Mouse (Mus musculus): ENCODE results near the gene Caln1.

Gene Caln1

DNA sequence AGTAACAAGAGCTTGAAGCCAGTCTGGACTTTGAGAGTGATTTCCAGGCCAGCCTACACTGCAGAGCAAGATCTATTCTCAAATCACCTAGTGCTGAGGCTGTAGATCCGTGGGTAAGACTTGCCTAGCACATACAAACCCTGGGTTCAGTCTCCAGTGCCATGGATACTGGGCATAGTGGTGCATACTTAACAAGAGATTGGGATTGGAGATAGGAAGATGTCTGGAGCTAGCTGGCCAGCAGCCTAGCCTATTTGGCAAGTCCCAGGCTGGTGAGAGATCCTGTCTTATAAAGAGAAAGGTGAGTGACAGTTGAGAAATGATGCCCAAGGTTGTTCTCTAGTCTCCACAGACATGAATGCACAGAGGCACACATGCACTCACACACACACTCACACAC, 441.6 kb downstream of the Caln1 start:
- DNase-seq (ENCODE audit: low read depth, low spot score): no peak

DNA sequence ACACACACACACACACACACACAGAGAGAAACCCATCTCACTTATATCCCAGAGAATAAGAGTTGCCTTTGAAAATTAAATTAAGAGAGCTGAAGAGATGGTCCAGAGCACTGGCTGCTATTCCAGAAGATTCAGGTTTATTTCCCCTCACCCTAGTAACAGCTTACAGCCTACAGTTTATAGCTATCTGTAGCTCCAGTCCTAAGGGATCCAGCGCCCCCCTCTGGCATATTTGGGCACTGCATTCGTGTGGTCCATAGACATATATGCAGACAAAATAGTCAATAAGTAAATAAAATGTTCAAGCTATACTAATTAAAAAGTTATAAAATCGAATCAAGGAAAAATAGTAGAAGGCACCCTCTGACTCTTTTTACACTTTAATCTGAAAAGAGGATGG, 442.0 kb downstream of the Caln1 start:
- peak; percentile 19 for DNase-seq (ENCODE audit: low read depth, low spot score)

DNA sequence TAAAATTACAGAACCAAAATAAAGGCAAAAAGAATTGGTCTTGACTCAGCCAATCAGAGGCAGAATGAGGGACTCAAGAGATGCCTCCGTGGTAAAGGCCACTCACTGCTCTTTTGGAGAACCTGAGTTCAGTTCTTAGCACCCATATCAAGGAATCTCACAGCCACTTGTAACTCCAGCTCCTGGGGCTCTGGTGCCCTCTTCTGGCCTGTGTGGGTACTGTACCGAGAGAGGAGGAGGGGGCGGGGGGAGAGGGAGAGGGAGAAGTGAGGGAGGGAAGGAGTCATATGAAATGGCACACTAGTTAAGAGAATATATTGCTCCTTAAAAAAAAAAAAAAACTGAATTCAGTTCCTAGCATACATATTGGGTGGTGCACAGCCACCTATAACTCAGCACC, 442.7 kb downstream of the Caln1 start:
- no peak for DNase-seq (ENCODE audit: low read depth, low spot score)

DNA sequence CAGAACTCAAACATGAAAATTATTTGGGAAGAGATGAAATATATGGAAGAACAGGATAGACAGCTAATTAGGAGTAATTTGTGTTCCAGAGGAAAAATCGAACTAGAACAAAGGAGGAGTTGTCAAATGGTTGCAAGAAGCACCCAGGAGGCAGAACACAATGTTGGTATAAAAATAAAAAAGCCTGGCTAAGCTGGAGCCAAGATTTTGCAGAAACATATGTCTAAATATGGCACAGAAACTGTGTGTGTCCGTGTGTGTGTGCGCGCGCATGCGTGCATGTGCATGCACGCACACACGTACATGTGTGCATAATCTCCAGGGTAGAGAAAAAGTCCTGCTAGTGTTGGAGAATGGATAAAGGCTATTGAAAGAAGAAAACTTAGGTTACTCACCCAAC, 443.3 kb downstream of the Caln1 start:
- no peak for DNase-seq (ENCODE audit: low read depth, low spot score)

DNA sequence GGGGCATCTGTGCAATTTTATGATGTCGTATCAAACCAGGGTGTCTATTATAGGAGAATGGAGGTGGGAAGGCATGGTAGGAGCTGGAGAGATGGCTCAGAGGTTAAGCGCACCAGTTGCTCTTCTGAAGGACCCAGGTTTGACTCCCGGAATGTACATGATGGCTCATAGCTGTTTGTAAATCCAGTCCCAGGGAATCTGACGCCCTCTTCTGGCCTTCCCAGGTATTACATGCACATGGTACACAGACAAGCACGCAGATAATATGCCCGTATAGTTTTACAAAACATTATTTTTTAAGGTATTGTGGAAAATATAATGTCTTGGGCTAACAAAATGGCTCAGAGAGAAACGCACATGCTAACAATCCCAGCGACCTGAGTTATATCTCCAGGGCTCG, 443.8 kb downstream of the Caln1 start:
- DNase-seq (ENCODE audit: low read depth, low spot score): no peak

DNA sequence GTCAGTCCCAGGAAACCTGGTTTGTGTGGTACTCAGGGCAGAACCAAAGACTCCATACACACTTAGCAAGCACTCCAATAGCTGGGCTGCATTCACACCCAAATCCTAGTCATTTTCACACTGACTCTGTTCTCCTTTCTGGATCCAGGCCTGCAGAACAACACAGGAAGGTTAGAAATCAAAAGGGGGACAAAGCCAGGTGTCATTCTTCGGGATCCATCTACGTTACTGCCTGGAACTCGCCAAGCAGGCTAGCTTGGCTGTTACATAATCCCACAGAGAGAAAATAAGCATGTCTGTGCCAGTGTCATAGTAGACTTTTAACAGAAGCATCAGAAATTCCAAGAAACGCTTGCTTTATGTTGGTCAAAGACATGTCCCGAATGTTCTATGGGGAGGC, 446.1 kb downstream of the Caln1 start:
- DNase-seq (ENCODE audit: low read depth, low spot score): no peak

DNA sequence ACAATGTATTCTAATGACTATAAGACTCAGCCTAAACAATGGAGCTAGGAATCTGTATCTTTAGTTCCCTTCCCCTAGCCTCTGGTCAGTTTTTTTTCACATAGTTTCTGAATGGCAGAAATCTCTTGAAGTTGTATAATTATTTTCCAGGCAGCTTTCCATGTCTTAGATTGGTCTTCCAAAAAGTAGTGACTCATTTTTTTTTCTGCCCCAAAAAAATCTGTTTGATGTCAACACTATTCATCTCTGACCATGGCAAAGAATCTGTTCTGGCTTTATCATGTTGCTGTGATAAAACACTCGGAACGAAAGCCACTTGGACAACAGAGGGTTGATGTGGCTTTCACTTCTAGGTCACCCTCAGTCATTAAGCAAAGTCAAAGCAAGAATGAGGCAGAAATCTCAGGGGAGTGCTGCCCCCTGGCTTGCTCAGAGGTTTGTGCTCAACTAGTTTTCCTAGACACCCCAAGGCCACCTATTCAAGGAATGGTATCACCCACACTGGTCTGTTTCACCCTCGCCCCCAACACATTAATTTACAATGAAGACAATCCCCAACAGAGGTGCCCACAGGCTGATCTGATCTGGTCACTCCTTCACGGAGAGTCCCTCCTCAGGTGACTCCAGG, 450.9 kb downstream of the Caln1 start:
- DNase-seq (ENCODE audit: low read depth, low spot score): no peak

DNA sequence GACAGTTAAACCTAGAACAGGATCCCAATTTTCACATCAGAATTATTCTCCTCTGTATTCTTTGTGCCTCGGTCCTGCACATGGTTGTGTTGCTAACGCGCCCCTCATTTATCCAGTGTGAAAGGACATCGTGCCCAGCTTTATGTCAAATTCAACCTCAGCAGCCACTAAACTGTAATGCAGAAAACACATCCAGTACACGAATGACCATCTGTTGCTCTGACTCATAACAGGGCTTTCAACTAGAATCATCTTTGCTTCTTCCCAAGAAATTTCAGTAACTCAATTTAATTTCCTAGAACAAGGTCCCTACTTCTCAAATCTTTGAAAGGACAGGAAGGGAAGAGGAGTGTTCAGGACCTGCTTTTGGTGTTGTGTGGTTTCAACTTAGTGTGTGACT, 451.4 kb downstream of the Caln1 start:
- DNase-seq (ENCODE audit: low read depth, low spot score): no peak

DNA sequence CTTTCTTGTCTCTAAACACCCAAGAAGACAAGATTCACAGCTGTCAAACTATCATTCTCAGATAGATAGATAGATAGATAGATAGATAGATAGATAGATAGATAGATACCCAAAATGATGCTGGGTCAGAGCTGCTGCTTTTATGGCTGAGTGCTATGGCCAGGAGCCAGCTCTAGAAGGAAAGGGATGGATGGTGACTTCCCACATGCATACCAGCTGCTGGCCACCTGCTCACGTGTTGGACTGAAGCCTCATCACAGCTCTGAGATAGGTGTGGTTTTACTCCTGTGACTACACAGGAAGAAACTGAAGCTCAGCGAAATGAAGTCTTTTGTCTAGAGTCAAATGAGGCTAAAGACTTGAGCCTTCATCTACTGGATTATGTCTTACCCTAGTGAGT, 456.5 kb downstream of the Caln1 start:
- no peak for DNase-seq (ENCODE audit: low read depth, low spot score)

DNA sequence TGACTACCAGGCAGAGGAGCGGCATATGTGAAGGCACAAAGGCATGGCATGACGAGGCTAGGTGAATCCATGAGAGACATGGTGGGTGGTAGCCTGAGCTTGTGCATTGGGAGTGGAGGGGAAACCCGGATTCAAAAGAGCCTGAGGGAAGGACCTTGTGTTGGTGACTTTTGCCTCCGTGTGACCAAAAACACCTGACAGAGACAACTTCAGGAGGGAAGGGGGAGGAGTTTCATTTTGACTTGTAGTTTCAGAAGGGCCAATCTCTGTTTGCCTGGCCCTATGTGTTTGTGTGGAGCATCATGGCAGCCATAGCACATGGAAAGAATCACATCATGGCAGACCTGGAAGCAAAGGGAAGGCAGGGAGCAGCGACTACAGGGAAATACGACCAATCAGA, 479.3 kb downstream of the Caln1 start:
- DNase-seq (ENCODE audit: low read depth, low spot score): no peak

DNA sequence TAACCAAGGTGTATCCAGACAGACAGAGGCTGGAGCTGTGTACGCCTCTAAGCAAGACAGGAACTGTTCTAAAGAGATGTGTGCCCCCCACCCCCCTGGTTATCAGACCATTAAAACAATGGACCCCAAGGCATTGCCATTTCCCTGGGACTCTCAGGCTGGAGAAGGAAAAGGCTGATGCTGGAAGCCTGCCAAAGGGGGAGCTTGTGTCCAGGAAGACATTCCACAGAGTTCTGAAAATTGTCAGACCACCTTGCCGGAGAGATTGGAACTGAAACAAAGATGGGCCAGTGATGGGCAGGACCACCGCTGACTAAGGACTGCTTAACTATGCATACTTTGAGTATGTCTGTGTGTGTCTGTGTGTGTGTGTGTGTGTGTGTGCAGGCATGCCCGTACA, 480.4 kb downstream of the Caln1 start:
- no peak for DNase-seq (ENCODE audit: low read depth, low spot score)

DNA sequence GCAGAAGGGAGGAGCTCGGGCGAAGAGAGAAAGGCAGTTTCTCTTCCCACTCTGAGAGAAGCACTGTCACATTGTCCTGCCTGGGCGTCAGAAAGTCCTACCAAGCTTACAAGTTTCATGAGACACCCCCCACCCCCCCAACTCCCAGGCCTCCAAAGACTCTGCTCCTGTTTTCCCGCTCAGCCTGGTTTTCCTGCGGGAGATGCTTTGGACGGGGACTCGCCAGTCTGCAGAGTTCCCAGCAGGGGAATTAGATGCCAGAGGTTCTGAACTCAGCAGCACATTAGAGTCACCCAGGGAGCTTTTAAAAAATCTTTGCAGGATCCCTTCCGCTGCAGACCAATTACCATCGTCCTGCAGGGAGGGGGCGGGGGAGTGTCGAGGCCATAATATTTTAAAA, 482.9 kb downstream of the Caln1 start:
- DNase-seq (ENCODE audit: low read depth, low spot score): no peak

DNA sequence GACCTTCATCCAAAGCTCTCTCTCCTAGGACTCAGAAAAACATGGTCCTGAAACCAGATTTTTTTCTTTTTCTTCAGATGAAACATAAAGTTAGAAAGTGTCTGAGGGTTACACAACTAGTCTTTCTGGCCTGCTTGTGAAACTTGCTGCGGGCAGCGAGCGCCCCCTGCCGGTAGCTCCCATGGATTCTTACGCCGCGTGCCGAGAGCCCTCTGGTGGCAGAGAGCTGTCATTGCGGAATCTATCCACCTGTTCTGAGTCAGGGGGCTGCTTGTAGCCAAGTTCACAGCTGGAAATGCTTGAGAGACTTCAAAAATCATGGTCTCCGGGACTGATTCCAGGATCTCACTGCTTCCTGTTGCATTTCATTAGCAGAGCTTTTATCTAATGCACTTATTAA, 484.1 kb downstream of the Caln1 start:
- DNase-seq (ENCODE audit: low read depth, low spot score): peak; percentile 65

DNA sequence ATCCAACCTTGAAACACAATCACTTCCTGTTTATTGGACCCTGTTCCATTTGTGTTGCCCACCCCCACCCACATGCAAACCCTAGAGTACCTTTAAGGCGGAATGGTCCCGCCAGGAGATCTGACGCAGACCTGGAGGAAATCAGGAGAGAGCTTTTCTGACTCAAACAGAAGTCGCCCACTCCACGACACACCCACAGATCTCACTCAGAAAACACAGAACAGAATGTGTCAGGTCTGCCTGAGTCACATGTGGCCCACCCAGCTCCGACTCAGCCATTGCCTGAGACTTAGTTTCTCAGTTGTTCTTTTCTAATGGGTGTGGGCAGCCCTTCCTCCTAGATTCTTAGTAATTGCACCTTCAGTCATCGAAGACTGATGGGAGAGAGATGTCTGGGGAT, 485.2 kb downstream of the Caln1 start:
- DNase-seq (ENCODE audit: low read depth, low spot score): no peak

DNA sequence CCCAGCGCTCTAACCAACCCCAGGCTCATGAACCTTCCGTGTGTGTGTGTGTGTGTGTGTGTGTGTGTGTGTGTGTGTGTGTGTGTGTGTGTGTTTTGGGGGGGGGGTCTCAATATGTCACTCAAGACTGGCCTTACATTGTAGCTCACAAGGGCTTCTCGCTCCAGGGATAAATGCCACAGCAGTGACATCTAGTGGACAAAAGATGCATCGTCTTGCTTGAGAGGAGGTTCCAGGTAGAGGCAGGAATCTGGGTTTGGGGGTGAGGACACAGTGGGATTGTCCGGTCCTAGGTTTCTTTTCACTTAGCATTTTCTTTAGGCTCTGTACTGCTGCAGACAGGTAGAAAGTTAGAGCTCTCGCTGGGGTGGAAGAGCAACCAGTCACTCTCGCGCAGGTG, 488.9 kb downstream of the Caln1 start:
- DNase-seq (ENCODE audit: low read depth, low spot score): peak; percentile 48

DNA sequence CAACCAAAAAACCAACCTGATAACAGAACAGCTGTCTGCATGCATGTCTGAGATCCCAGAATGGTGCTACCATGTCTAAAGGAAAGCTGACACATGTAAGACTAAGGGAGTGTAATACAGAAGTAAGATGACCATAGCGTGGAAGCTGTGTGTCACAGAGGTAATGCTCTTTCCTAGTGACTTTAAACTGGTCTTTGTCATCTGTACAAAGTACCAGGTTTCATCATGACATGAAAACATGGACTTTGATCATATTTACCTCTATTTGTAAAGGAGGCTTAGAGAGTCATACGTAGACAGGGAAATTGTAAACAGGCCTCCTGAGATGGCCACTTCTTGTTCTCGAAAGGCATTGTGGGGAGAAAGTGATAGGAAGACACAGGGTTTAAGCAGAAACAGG, 489.5 kb downstream of the Caln1 start:
- DNase-seq (ENCODE audit: low read depth, low spot score): no peak

DNA sequence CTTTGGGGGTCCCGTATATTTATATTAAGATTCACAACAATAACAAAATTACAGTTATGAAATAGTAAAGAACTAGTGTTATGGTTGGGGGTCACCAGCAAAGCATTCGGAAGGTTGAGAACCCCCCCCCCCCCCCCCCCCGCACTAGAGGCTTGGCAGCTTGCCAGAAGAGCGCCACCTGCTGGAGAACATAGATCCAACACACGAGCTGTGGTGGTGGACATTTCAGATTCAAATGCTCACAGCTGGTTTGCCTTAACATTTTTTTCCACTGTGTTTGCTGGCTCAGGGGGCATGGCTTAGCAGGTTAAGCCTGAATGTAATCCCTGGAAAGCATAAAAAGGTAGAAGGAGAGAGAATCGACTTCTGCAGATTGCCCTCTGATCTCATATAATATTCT, 490.5 kb downstream of the Caln1 start:
- DNase-seq (ENCODE audit: low read depth, low spot score): no peak

DNA sequence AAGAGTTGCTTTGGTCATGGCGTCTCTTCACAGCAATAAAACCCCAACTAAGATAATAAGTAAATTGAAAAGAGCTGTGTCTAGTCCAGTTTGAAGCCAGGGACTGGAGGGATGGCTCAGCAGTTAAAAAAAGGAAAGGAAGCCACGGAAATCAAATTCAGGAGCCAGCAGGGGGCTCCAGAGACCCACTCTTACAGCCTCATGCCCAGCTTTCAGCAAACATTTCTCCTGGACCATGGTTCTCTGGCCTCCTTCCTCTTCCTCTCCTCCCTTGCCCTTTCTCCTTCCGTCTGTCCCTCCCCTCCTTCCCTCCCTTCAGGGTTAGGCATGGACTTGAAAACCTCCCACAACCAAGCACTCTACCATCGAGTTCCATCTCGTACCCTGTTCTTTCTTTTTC, 493.0 kb downstream of the Caln1 start:
- peak; percentile 29 for DNase-seq (ENCODE audit: low read depth, low spot score)

DNA sequence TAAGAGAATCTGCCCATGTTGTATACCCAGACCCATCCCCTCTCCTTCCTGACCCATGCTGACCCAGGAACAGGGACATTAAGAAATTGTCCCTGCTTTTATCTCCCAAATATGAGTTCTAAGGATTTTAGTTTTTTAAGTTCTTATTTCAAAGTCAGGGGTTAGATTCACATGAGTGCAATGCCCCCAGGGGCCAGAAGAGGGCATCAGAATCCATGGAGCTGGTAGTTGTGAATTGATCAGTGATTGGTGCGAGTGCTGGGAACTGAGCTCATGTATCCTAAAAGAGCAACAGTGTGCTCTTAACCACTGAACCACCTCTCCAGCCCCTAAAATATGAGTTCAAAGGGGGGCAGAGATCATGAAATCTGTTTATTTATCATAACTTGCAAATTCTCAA, 500.6 kb downstream of the Caln1 start:
- DNase-seq (ENCODE audit: low read depth, low spot score): no peak

DNA sequence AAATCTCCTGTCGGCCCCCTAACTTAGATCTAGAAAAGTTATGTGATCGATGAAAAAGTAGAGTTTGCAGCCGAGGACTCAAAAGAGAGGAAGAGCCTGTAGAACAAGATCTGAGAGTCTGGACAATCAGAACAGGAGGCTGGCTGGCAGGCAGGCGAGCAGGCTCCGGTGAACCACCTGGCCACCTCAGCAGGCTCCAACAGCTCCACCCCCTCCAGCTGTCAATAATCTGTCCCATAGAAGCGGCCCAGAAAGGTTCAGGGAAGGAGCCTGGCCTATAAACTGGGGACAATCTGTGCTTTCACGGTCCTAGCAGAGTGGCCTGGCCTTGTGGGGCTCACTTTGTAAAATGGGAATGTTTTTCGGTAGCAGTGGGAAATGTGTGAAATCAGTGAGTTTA, 501.8 kb downstream of the Caln1 start:
- no peak for DNase-seq (ENCODE audit: low read depth, low spot score)

DNA sequence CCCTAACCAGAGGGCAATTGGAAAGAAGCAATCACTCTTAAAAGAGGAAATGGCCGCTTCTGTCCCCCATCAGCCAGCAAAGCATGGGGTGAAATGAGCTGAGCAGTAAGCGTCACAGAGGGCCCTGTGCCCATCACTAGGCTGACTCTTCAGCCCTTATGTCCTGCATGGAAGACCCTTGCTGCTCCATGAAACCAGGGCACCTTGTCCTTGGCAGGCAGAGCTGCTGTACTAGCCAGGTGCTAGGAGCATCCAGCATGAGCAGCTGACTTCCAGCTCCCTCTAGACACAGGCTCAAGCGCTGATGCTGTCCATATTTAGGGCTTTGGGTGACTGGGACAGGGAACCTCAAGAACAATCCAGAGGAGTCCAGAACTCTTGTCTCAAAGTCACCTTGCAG, 506.1 kb downstream of the Caln1 start:
- DNase-seq (ENCODE audit: low read depth, low spot score): no peak

DNA sequence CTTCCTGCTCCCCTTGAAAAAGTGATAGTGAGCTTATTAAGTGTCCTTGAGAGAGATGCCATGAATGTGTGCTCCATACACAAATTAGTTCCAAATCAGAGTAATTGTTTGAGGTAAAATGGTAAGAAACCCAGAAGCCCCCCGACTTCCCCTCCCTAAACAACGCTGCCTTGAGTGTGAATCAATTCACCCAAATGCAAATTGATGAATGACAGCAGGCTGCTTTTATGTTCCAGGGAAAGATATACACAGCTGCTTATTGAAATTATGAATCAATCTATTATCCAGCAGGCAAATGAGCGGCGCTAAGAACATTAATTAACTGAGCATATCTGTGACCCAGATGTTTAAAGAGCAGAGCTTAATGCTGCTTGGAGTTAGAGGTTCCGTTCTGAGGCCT, 511.1 kb downstream of the Caln1 start:
- DNase-seq (ENCODE audit: low read depth, low spot score): no peak

DNA sequence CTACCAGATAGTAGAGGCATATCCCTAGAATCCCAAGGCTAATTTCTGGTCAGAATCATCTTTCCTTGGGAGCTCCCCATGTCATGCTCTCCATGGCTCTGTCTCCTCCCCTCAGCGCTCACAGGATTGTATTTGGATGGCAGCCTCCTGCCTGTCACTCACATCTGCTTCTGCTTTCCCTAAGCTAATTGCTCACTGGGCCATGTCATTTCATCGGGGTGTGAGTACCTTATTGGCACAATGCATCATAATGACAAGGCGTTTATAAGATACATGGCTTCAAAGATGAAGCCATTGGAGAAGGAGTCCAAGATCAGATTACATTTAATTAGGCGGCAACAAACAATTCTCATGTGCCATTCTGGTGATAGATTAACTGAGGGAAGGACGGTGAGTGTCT, 522.5 kb downstream of the Caln1 start:
- no peak for DNase-seq (ENCODE audit: low read depth, low spot score)

DNA sequence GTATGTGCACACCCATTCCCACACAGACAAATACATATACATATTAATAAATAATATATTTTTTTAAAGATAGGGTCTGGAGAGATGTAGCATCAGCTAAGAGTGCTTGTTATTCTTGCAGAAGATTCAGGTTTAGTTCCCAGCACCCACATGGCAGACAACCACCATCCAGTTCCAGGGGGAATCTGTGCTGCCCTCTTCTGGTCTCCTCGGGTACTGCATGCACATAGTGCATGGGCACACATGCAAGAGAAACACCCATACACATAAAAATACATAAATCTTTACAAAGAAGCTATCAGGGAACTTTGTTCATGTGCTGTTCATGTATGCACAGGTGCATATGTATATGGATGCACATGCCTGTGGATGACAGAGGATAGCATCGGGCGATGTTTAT, 526.7 kb downstream of the Caln1 start:
- DNase-seq (ENCODE audit: low read depth, low spot score): no peak
